Mouse (Mus musculus): Measurements from ENCODE around the gene Hbb-bt. TPM values are rescaled to one million over a fixed set of nuclear protein-coding genes. Genes with fewer than 3 reads are reported as not detected.

Hbb-bt gene
- total RNA-seq, 1 experiment, result not detected

- Histone ChIP-seq H3K27ac (ENCODE audit: insufficient read depth, low read depth, low read length, poor library complexity, severe bottlenecking) (no peak overlapping the region), H3K36me3 (ENCODE audit: control insufficient read depth, insufficient read depth, low read length, poor library complexity, severe bottlenecking) (no peaks in the 10 kb centered on the region), H3K4me3 (ENCODE audit: insufficient read depth in 1 of 2, low read depth in 1 of 2, low read length in 2 of 2, poor library complexity in 1 of 2, severe bottlenecking in 1 of 2) (no peak overlapping the region), H3K9ac (ENCODE audit: insufficient read depth, low read depth, low read length, poor library complexity, severe bottlenecking) (no peak overlapping the region), H3K4me1 (ENCODE audit: control insufficient read depth in 2 of 2, insufficient read depth in 2 of 2, low read length in 2 of 2, poor library complexity in 1 of 2) (no peaks in the 10 kb centered on the region), H3K9me3 (ENCODE audit: control insufficient read depth, insufficient read depth, low read depth, low read length) (no peaks in the 10 kb centered on the region)
- DNase-seq (ENCODE audit: low read depth, low spot score), result no peak
- no peak for TF ChIP-seq MAFK (IDR thresholded peaks at IDR 0.05; ENCODE audit: insufficient read depth, low read depth, low read length)
- no peak for TF ChIP-seq ZNF384 (IDR thresholded peaks at IDR 0.05; ENCODE audit: low read depth, low read length)
- no peak for TF ChIP-seq ZC3H11A (IDR thresholded peaks at IDR 0.05; ENCODE audit: borderline replicate concordance, low read depth, low read length)
- TF ChIP-seq CHD2 (IDR thresholded peaks at IDR 0.05; ENCODE audit: low read depth, low read length), result no peak
- TF ChIP-seq HCFC1 (IDR thresholded peaks at IDR 0.05; ENCODE audit: borderline replicate concordance, insufficient read depth, low read length), result no peak
- in situ Hi-C loops (cut with MboI; ENCODE audit: low sequenced_read_pairs in 2 of 2, unreplicated experiment in 2 of 2), result no loop called here
These were observed 1.6 kb downstream of the Hbb-bt start for GRCm38 (mm10) chr7:103812174-103812573.

- Histone ChIP-seq H3K4me1 (ENCODE audit: control insufficient read depth in 2 of 2, insufficient read depth in 2 of 2, low read length in 2 of 2, poor library complexity in 1 of 2) (no peaks in the 10 kb centered on the region), H3K4me3 (ENCODE audit: insufficient read depth in 1 of 2, low read depth in 1 of 2, low read length in 2 of 2, poor library complexity in 1 of 2, severe bottlenecking in 1 of 2) (no peak overlapping the region), H3K9ac (ENCODE audit: insufficient read depth, low read depth, low read length, poor library complexity, severe bottlenecking) (no peak overlapping the region), H3K36me3 (ENCODE audit: control insufficient read depth, insufficient read depth, low read length, poor library complexity, severe bottlenecking) (no peaks in the 10 kb centered on the region), H3K27ac (ENCODE audit: insufficient read depth, low read depth, low read length, poor library complexity, severe bottlenecking) (no peak overlapping the region), H3K9me3 (ENCODE audit: control insufficient read depth, insufficient read depth, low read depth, low read length) (no peaks in the 10 kb centered on the region)
- DNase-seq (ENCODE audit: low read depth, low spot score), result no peak
- no peak for TF ChIP-seq MAFK (IDR thresholded peaks at IDR 0.05; ENCODE audit: insufficient read depth, low read depth, low read length)
- no peak for TF ChIP-seq HCFC1 (IDR thresholded peaks at IDR 0.05; ENCODE audit: borderline replicate concordance, insufficient read depth, low read length)
- no peak for TF ChIP-seq ZNF384 (IDR thresholded peaks at IDR 0.05; ENCODE audit: low read depth, low read length)
- no peak for TF ChIP-seq ZC3H11A (IDR thresholded peaks at IDR 0.05; ENCODE audit: borderline replicate concordance, low read depth, low read length)
- no peak for TF ChIP-seq CHD2 (IDR thresholded peaks at IDR 0.05; ENCODE audit: low read depth, low read length)
- in situ Hi-C loops (cut with MboI; ENCODE audit: low sequenced_read_pairs in 2 of 2, unreplicated experiment in 2 of 2), result no loop called here
These were observed 2.5 kb downstream of the Hbb-bt start for GRCm38 (mm10) chr7:103811223-103811845.

GRCm38 (mm10) chr7:103810746-103811145 is 3.0 kb downstream of the Hbb-bt start:
- in situ Hi-C loops (cut with MboI; ENCODE audit: low sequenced_read_pairs in 2 of 2, unreplicated experiment in 2 of 2), result no loop called here
- no peak for DNase-seq (ENCODE audit: low read depth, low spot score)
- no peaks in the 10 kb centered on the region for H3K4me1 ChIP-seq (ENCODE audit: control insufficient read depth in 2 of 2, insufficient read depth in 2 of 2, low read length in 2 of 2, poor library complexity in 1 of 2)

GRCm38 (mm10) chr7:103810296-103810695 is 3.5 kb downstream of the Hbb-bt start:
- no peak overlapping the region for H3K4me3 ChIP-seq (ENCODE audit: insufficient read depth in 1 of 2, low read depth in 1 of 2, low read length in 2 of 2, poor library complexity in 1 of 2, severe bottlenecking in 1 of 2)
- no peak for DNase-seq (ENCODE audit: low read depth, low spot score)
- in situ Hi-C loops (cut with MboI; ENCODE audit: low sequenced_read_pairs in 2 of 2, unreplicated experiment in 2 of 2), result no loop called here
- TF ChIP-seq ZNF384 (IDR thresholded peaks at IDR 0.05; ENCODE audit: low read depth, low read length), result no peak
- TF ChIP-seq ZC3H11A (IDR thresholded peaks at IDR 0.05; ENCODE audit: borderline replicate concordance, low read depth, low read length), result no peak
- TF ChIP-seq CHD2 (IDR thresholded peaks at IDR 0.05; ENCODE audit: low read depth, low read length), result no peak
- no peak for TF ChIP-seq HCFC1 (IDR thresholded peaks at IDR 0.05; ENCODE audit: borderline replicate concordance, insufficient read depth, low read length)
- TF ChIP-seq MAFK (IDR thresholded peaks at IDR 0.05; ENCODE audit: insufficient read depth, low read depth, low read length), result no peak
- no peaks in the 10 kb centered on the region for H3K4me1 ChIP-seq (ENCODE audit: control insufficient read depth in 2 of 2, insufficient read depth in 2 of 2, low read length in 2 of 2, poor library complexity in 1 of 2)
- no peak overlapping the region for H3K9ac ChIP-seq (ENCODE audit: insufficient read depth, low read depth, low read length, poor library complexity, severe bottlenecking)
- no peaks in the 10 kb centered on the region for H3K9me3 ChIP-seq (ENCODE audit: control insufficient read depth, insufficient read depth, low read depth, low read length)
- H3K27ac ChIP-seq (ENCODE audit: insufficient read depth, low read depth, low read length, poor library complexity, severe bottlenecking), result no peak overlapping the region
- no peaks in the 10 kb centered on the region for H3K36me3 ChIP-seq (ENCODE audit: control insufficient read depth, insufficient read depth, low read length, poor library complexity, severe bottlenecking)

More at GRCm38 (mm10) chr7:103810746-103811145, 3.0 kb downstream of the Hbb-bt start:
- Histone ChIP-seq H3K9me3 (ENCODE audit: control insufficient read depth, insufficient read depth, low read depth, low read length) (no peaks in the 10 kb centered on the region), H3K36me3 (ENCODE audit: control insufficient read depth, insufficient read depth, low read length, poor library complexity, severe bottlenecking) (no peaks in the 10 kb centered on the region), H3K4me3 (ENCODE audit: insufficient read depth in 1 of 2, low read depth in 1 of 2, low read length in 2 of 2, poor library complexity in 1 of 2, severe bottlenecking in 1 of 2) (no peak overlapping the region), H3K9ac (ENCODE audit: insufficient read depth, low read depth, low read length, poor library complexity, severe bottlenecking) (no peak overlapping the region), H3K27ac (ENCODE audit: insufficient read depth, low read depth, low read length, poor library complexity, severe bottlenecking) (no peak overlapping the region)
- TF ChIP-seq CHD2 (IDR thresholded peaks at IDR 0.05; ENCODE audit: low read depth, low read length) (no peak), ZC3H11A (IDR thresholded peaks at IDR 0.05; ENCODE audit: borderline replicate concordance, low read depth, low read length) (no peak), HCFC1 (IDR thresholded peaks at IDR 0.05; ENCODE audit: borderline replicate concordance, insufficient read depth, low read length) (no peak), MAFK (IDR thresholded peaks at IDR 0.05; ENCODE audit: insufficient read depth, low read depth, low read length) (no peak), ZNF384 (IDR thresholded peaks at IDR 0.05; ENCODE audit: low read depth, low read length) (no peak)
